Mouse (Mus musculus) megakaryocyte, embryonic 14.5 days (primary cell): ENCODE results near the gene Pla2g7. TPM values are rescaled to one million over a fixed set of nuclear protein-coding genes. Genes with fewer than 3 reads are reported as not detected.
A peak's percentile ranks its signal among the peaks of the same experiment; 100 is the strongest.

Source experiments
- H3K27me3 ChIP-seq: replicated peaks from 2 replicates; pipeline ENCODE3; 2012; ENCODE audit warnings: inconsistent platforms
- H3K36me3 ChIP-seq: replicated peaks from 2 replicates; pipeline ENCODE3; 2012; ENCODE audit warnings: low read length, inconsistent platforms, mixed read lengths
- H3K4me1 ChIP-seq: 2 replicates; pipeline ENCODE4 v1.6.1; 2012; ENCODE audit warnings: inconsistent platforms
- H3K4me3 ChIP-seq: replicated peaks from 2 replicates; pipeline ENCODE3; 2012; ENCODE audit warnings: moderate library complexity, mild to moderate bottlenecking, inconsistent platforms
- H3K9me3 ChIP-seq: 2 replicates; pipeline ENCODE4 v1.6.1; 2012; ENCODE audit warnings: inconsistent platforms
- FLI1 ChIP-seq: IDR thresholded peaks from 2 replicates; pipeline ENCODE4 v1.6.1; 2012; ENCODE audit warnings: low read length, inconsistent platforms, mixed read lengths
- GATA1 ChIP-seq: IDR thresholded peaks from 3 replicates; pipeline ENCODE4 v1.6.1; 2012; ENCODE audit warnings: mixed read lengths, low read length, inconsistent platforms, borderline replicate concordance
- polyA plus RNA-seq: library from polyadenylated mRNA; stranded (reverse); fragments of >175 nt; gene quantifications from 2 replicates; pipeline ENCODE4 v1.2.3, GENCODE M21; 2012; ENCODE audit warnings: low replicate concordance; ENCODE audit not compliant: insufficient read depth

Pla2g7 gene
- polyA plus RNA-seq, 1 experiment, result 6.2 TPM

DNA sequence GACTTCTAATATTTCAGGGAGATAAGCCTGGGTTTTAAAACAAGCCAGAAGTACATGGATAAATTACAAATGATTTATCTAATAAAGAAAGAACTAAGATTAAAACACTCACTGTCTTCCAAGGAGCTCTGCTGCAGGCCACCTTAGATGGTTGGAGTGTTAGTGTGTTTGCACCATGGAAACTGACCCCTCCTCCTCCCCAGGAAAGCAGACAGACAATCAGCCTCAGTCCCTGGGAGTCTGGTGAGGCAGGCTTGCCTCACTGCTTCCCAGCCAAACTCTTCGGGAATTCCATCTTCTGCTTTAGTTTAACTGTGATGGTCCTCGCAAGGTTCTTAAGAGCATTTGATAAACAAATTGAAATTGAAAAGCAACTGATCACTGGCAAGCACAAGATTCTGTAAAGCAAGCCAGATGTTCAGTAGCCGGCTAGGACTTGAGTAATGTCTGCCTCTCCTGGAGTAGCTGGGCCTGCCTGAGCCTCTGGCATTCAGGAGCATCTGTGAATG, 16.7 kb upstream of the Pla2g7 start:
- no peak overlapping the region for H3K4me3 ChIP-seq
- TF ChIP-seq GATA1 (no peak), FLI1 (no peak)
- H3K36me3 ChIP-seq, result no peaks in the 10 kb centered on the region
- H3K27me3 ChIP-seq, result no peaks in the 10 kb centered on the region
- H3K9me3 ChIP-seq, result peaks cover 7% of the 10 kb centered on the region; the same call in 1 of the 2 replicates
- peaks cover 5% of the 10 kb centered on the region for H3K4me1 ChIP-seq

- no peaks in the 10 kb centered on the region for H3K27me3 ChIP-seq
- H3K4me3 ChIP-seq, result no peak overlapping the region
- H3K9me3 ChIP-seq, result peaks cover 7% of the 10 kb centered on the region; the same call in 1 of the 2 replicates
- TF ChIP-seq GATA1 (no peak), FLI1 (no peak)
- H3K36me3 ChIP-seq, result no peaks in the 10 kb centered on the region
- H3K4me1 ChIP-seq, result peaks cover 10% of the 10 kb centered on the region
Observed at GRCm38 (mm10) chr17:43554516-43555403, 13.1 kb upstream of the Pla2g7 start.

DNA sequence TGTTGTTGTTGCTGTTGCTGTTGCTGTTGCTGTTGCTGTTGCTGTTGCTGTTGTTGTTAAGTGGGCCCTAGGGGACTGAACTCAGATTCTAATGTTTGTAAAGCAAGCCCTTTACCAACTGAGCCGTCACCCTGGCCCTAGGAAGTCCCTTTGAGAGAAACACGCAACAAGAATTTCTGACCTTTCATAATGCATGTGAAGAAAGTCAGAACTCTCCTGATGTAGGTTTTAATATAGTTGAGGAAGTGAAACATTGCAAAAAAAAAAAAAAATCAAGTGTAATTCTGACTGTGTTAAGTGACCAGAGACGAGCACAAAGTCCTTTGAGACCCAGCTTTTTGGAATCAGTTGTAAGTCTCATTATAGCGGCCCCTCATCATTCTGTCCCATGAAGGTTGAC, 10.8 kb upstream of the Pla2g7 start:
- H3K27me3 ChIP-seq, result no peaks in the 10 kb centered on the region
- TF ChIP-seq FLI1 (no peak), GATA1 (no peak)

DNA sequence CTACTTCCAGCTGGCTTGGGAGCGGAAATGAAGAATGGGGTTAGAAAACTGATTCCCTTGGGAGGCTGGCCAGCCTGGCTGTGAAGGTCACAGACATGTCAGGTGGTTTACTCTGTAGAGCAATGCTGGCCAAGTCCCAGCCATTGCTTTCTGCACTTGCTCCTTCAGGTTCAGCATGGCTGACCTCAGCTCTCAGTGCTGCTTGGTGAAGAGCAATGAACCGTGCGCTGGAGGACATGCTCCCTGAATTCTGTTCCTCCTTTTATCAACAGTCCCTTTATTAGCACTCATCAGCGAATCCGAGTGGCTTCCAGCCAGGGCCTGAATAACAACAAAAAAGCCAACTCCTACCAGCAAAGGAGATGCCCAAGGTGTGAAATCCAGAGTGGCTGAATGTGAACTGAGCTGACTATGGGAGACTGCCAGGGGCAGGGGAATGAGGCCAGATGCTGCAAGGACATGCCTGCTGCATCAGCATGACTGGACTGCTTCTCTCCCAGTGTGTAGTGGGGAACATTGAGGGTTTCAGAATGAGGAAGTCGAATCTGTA, 10.3 kb upstream of the Pla2g7 start:
- Histone ChIP-seq H3K36me3 (no peaks in the 10 kb centered on the region), H3K4me1 (peaks cover 10% of the 10 kb centered on the region), H3K4me3 (peak overlapping the region; percentile 33)

More for the DNA sequence above, 10.8 kb upstream of the Pla2g7 start:
- no peak overlapping the region for H3K4me3 ChIP-seq
- H3K9me3 ChIP-seq, result peaks cover 11% of the 10 kb centered on the region
- H3K4me1 ChIP-seq, result peaks cover 10% of the 10 kb centered on the region
- no peaks in the 10 kb centered on the region for H3K36me3 ChIP-seq

DNA sequence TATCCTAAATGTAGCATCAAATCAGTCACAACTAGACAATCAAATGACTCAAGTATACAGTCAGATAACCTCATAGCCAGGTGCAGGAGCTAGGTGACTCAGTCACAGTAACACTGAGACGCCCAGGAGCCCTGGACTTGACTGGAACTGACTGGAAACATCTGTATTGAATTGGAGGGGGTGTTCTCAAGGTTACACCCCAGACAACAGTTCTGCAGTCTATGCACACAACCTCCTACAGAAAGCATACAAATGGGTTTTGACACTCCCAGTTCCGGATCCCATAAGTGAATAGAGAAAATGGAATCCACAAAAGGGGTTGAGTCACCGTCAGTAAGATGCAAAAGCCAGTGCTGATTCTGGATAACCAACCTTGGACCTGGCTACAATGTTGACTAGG, 9.2 kb upstream of the Pla2g7 start:
- H3K9me3 ChIP-seq, result peaks cover 10% of the 10 kb centered on the region; the same call in 1 of the 2 replicates
- no peak for TF ChIP-seq FLI1
- TF ChIP-seq GATA1, result no peak
- no peaks in the 10 kb centered on the region for H3K36me3 ChIP-seq
- no peak overlapping the region for H3K4me3 ChIP-seq
- H3K4me1 ChIP-seq, result peaks cover 10% of the 10 kb centered on the region
- H3K27me3 ChIP-seq, result no peaks in the 10 kb centered on the region

More for the DNA sequence above, 10.3 kb upstream of the Pla2g7 start:
- no peak for TF ChIP-seq GATA1
- no peak for TF ChIP-seq FLI1
- peaks cover 16% of the 10 kb centered on the region for H3K9me3 ChIP-seq
- no peaks in the 10 kb centered on the region for H3K27me3 ChIP-seq

GRCm38 (mm10) chr17:43563192-43563987, 4.5 kb upstream of the Pla2g7 start:
- H3K4me1 ChIP-seq, result peaks cover 4% of the 10 kb centered on the region; the same call in 1 of the 2 replicates
- H3K4me3 ChIP-seq, result no peak overlapping the region
- H3K9me3 ChIP-seq, result peaks cover 10% of the 10 kb centered on the region; the same call in 1 of the 2 replicates
- peaks cover 4% of the 10 kb centered on the region for H3K27me3 ChIP-seq
- TF ChIP-seq FLI1, result no peak
- no peak for TF ChIP-seq GATA1
- H3K36me3 ChIP-seq, result no peaks in the 10 kb centered on the region

DNA sequence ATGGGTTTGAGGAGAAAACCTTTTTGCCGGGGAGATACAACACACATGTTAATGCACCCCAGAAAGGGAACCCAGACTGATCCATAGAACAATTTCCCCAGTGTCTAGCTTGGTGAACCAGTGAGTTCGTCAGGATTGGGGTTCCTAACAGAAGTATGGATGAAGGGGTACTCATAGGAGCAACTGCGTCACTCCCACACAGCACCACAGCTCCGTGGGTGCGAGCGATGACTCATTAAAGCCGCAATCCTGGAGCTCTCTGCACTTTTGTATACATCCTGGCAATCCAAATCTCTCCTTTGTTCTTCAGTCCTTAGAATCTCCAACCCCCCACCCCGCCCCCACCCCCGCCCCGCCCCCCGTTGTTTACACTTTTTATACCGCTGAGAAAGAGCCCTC, 306 bp upstream of the Pla2g7 start:
- H3K36me3 ChIP-seq, result no peaks in the 10 kb centered on the region
- H3K4me1 ChIP-seq, result peaks cover 8% of the 10 kb centered on the region; the same call in 1 of the 2 replicates
- no peak for TF ChIP-seq GATA1
- TF ChIP-seq FLI1, result no peak
- H3K9me3 ChIP-seq, result peaks cover under 1% of the 10 kb centered on the region; the same call in 1 of the 2 replicates
- peaks cover 8% of the 10 kb centered on the region for H3K27me3 ChIP-seq
- no peak overlapping the region for H3K4me3 ChIP-seq

- peaks cover 8% of the 10 kb centered on the region for H3K27me3 ChIP-seq
- peaks cover 8% of the 10 kb centered on the region; the same call in 1 of the 2 replicates for H3K4me1 ChIP-seq
- H3K9me3 ChIP-seq, result no peaks in the 10 kb centered on the region
- H3K4me3 ChIP-seq, result no peak overlapping the region
- H3K36me3 ChIP-seq, result no peaks in the 10 kb centered on the region
- TF ChIP-seq FLI1, result no peak
- TF ChIP-seq GATA1, result no peak
Observed at GRCm38 (mm10) chr17:43569287-43569686, 1.4 kb downstream of the Pla2g7 start.

DNA sequence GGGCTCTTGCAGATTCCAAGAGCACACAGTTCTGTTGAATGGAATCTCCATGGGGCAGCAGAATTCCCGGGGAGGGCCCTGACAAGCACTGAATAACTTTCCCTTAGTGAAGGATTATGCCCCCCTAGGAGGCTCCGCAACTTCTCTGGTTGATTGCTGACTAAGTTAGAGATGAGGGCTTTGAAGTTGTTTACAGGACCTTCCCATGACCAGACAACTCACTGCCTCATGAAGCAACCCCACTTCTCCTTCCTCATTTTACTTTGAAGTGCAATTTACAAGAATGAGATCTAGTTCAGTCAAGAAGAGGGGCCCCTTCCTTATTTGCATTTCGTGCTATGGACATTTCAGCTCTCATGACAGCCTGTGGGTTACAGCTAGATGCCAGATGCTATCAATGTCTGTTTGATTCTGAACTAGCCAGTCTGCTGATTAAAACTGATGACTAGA, 5.8 kb downstream of the Pla2g7 start:
- TF ChIP-seq GATA1 (no peak), FLI1 (no peak)
- Histone ChIP-seq H3K9me3 (no peaks in the 10 kb centered on the region), H3K4me1 (peaks cover 1% of the 10 kb centered on the region; the same call in 1 of the 2 replicates), H3K4me3 (no peak overlapping the region), H3K36me3 (no peaks in the 10 kb centered on the region), H3K27me3 (peaks cover 2% of the 10 kb centered on the region)
